Mouse (Mus musculus) limb, embryonic 14.5 days (tissue): ENCODE results near the gene Gns. TPM values are rescaled to one million over a fixed set of nuclear protein-coding genes. Genes with fewer than 3 reads are reported as not detected.

Source experiments
- ATAC-seq: fragments of 200-750 bp; cut with Nextera tagmentation; 2 replicates; pipeline ENCODE4 v1.8.0; 2017; ENCODE audit warnings: low read depth, moderate number of reproducible peaks, moderate TSS enrichment; ENCODE audit not compliant: low FRiP score
- DNase-seq: peaks from one replicate; pipeline ENCODE4 v3.0.0-alpha.2; 2015; ENCODE audit warnings: low spot score
- H3K27ac ChIP-seq: fragments of 300-500 bp; sonication (generic); replicated peaks from 2 replicates; pipeline ENCODE4 v1.5.1; 2014; ENCODE audit warnings: low read depth, mild to moderate bottlenecking, low read length, moderate library complexity, mixed read lengths
- H3K27me3 ChIP-seq: fragments of 300-500 bp; sonication (generic); 2 replicates; pipeline ENCODE4 v1.6.1; 2014; ENCODE audit warnings: low read length, mixed read lengths; ENCODE audit not compliant: control insufficient read depth, insufficient read depth
- H3K36me3 ChIP-seq: fragments of 300-500 bp; sonication (generic); 2 replicates; pipeline ENCODE4 v1.6.1; 2014; ENCODE audit warnings: mild to moderate bottlenecking, low read length, moderate library complexity, mixed read lengths; ENCODE audit not compliant: control insufficient read depth, insufficient read depth
- H3K4me1 ChIP-seq: fragments of 300-500 bp; sonication (generic); 2 replicates; pipeline ENCODE4 v1.6.1; 2014; ENCODE audit warnings: antibody characterized with exemption, low read length, mixed read lengths; ENCODE audit not compliant: control insufficient read depth, insufficient read depth
- H3K4me2 ChIP-seq: fragments of 300-500 bp; sonication (generic); replicated peaks from 2 replicates; pipeline ENCODE4 v1.6.1; 2014; ENCODE audit warnings: low read depth, mild to moderate bottlenecking, low read length, moderate library complexity; ENCODE audit not compliant: severe bottlenecking
- H3K4me3 ChIP-seq: fragments of 300-500 bp; sonication (generic); replicated peaks from 2 replicates; pipeline ENCODE4 v1.5.1; 2014; ENCODE audit warnings: low read length
- H3K9ac ChIP-seq: fragments of 300-500 bp; sonication (generic); 2 replicates; pipeline ENCODE4 v1.6.1; 2014; ENCODE audit warnings: mild to moderate bottlenecking, low read depth, low read length, moderate library complexity; ENCODE audit not compliant: severe bottlenecking
- H3K9me3 ChIP-seq: fragments of 300-500 bp; sonication (generic); 2 replicates; pipeline ENCODE4 v1.6.1; 2016; ENCODE audit warnings: low read length; ENCODE audit not compliant: control insufficient read depth
- POLR2A ChIP-seq: fragments of 200-500 bp; IDR thresholded peaks from 2 replicates; pipeline ENCODE4 v1.8.0; 2012; ENCODE audit warnings: inconsistent platforms, mild to moderate bottlenecking, moderate library complexity, borderline replicate concordance; ENCODE audit not compliant: insufficient read depth, insufficient read length; ENCODE audit errors: extremely low read depth
- WGBS: fragments of 180-500 bp; shearing (Covaris S2); extraction: QIAGEN DNeasy Blood & Tissue Kit; methylation state at CpG from one replicate; pipeline ENCODE4 v1.1.7; 2014; 5-methylcytosine and 5-hydroxymethylcytosine counted together
- polyA plus RNA-seq, 2 experiments: library from polyadenylated mRNA; depleted of rRNA in 1 of 2; stranded (reverse) in 1 of 2; unstranded in 1 of 2; fragments of >200 nt; fragmentation: Nextera tagmentation in 1 of 2; extraction: Ambion mirVana in 1 of 2; gene quantifications; 2 replicates each; pipeline versions ENCODE4 v1.2.1 to v1.2.3; 2012 to 2014

Gene Gns
- polyA plus RNA-seq, 2 experiments = 41.6 to 62.0 TPM

DNA sequence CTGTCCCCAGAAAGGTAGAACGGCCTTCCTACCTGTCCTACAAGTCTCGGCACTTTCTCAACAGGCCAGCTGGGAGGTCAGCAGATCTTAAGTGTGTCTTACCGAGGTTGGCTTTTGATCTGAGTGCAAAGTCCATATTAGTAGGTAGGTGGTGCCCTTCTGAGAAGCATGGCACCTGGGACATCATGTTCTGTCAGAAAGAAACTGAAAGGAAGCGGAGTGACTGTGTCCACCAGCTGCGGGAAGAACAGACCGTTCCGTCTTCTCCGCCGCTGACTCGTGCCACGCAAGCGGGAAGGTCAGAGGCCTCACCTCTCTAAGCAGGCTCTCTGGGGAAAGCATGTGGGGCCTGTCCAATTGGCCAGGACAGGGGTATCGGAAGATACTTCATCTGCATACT lies 19.8 kb downstream of the Gns start:
- H3K4me3 ChIP-seq = no peak overlapping the region
- H3K27me3 ChIP-seq = no peaks in the 10 kb centered on the region
- H3K4me1 ChIP-seq = peaks cover 2% of the 10 kb centered on the region; the same call in 1 of the 2 replicates
- H3K27ac ChIP-seq = no peak overlapping the region
- no peaks in the 10 kb centered on the region for H3K9me3 ChIP-seq
- H3K9ac ChIP-seq = no peak overlapping the region
- WGBS = 90% methylated on average over 13 of the region's 13 CpGs
- TF ChIP-seq POLR2A = no peak
- no peak for DNase-seq
- H3K4me2 ChIP-seq = no peak overlapping the region
- ATAC-seq = no peak
- H3K36me3 ChIP-seq = peaks cover 86% of the 10 kb centered on the region

DNA sequence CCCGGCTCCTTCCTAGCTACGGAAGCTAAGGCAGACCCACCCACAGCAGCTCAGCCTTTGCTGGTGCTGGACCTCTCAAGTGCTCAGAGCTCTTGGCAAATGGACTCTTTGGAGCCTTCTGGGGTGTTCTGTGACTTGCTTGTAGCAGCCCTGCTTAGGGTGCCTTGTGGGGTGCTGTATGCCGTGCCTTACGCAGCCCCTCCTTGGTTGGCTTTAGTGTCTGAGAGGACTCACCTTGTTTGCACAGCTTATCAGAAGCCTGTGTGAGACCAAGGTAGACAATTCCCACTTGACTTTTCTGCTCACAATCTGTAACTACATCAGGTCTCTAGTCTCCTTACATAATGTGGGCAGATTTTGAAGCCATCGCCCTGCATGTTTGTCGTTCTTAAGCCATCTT lies 20.8 kb downstream of the Gns start:
- Histone ChIP-seq H3K9ac (no peak overlapping the region), H3K36me3 (peaks cover 86% of the 10 kb centered on the region), H3K9me3 (no peaks in the 10 kb centered on the region), H3K4me1 (peaks cover 2% of the 10 kb centered on the region; the same call in 1 of the 2 replicates), H3K27ac (no peak overlapping the region), H3K4me2 (no peak overlapping the region), H3K27me3 (no peaks in the 10 kb centered on the region), H3K4me3 (no peak overlapping the region)
- DNase-seq (no peak), ATAC-seq (no peak)
- TF ChIP-seq POLR2A = no peak
- WGBS = 96% methylated on average over 6 of the region's 6 CpGs

- peak; percentile 82 for ATAC-seq
- whole genome bisulfite sequencing = 54% methylated on average over 9 of the region's 9 CpGs
- no peaks in the 10 kb centered on the region for H3K9me3 ChIP-seq
- H3K27me3 ChIP-seq = no peaks in the 10 kb centered on the region
- peak; percentile 42 for DNase-seq
- no peak overlapping the region for H3K9ac ChIP-seq
- H3K4me1 ChIP-seq = peaks cover 2% of the 10 kb centered on the region; the same call in 1 of the 2 replicates
- H3K4me3 ChIP-seq = no peak overlapping the region
- TF ChIP-seq POLR2A = no peak
- H3K4me2 ChIP-seq = no peak overlapping the region
- H3K36me3 ChIP-seq = peaks cover 86% of the 10 kb centered on the region
- H3K27ac ChIP-seq = no peak overlapping the region
These were observed 21.5 kb downstream of the Gns start for GRCm38 (mm10) chr10:121386347-121386746.

DNA sequence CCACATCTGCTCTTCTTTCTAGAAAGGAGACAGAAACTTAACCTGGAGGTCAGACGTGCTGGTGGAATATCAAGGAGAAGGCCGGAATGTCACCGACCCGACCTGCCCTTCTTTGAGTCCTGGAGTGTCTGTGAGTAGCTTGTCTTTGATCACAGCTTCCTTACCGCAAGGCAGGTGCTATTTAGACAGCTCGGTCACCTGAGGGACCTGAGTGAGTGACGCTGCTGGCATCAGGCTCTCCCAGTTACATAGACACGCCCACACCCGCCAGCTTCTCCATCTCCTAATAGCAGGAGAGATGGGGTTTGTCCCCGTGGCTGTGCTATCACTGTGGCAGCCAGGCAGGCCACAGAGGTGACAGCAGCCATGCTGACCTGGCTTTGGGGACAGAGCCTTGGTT lies 25.7 kb downstream of the Gns start:
- Histone ChIP-seq H3K4me2 (no peak overlapping the region), H3K36me3 (peaks cover 86% of the 10 kb centered on the region), H3K9ac (no peak overlapping the region), H3K4me1 (peaks cover 2% of the 10 kb centered on the region; the same call in 1 of the 2 replicates), H3K4me3 (no peak overlapping the region), H3K27me3 (no peaks in the 10 kb centered on the region), H3K27ac (no peak overlapping the region), H3K9me3 (no peaks in the 10 kb centered on the region)
- DNase-seq (no peak), ATAC-seq (no peak)
- 68% methylated on average over 10 of the region's 10 CpGs for WGBS
- no peak for TF ChIP-seq POLR2A

DNA sequence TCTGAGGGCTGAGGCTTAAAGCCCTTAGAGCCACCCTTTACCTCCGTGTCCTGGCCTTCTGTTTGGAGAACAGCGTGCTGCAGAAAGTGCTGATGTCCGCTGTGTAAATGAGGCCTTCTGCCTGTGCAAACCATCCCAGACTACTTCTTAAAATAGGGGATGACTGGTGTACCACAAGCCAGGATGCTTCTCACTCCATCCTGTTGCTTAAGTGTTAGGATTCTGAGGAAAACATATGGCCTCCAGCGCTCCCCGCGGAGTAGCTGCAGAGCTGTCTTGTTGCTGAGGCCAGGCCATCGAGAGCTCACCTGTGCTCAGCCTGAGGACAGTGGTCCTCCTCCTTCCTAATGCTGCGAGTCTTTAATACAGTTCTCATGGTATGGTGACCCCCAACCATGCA lies 27.0 kb downstream of the Gns start:
- no peak for TF ChIP-seq POLR2A
- no peaks in the 10 kb centered on the region for H3K27me3 ChIP-seq
- H3K4me1 ChIP-seq = no peaks in the 10 kb centered on the region
- no peak overlapping the region for H3K4me2 ChIP-seq
- no peak overlapping the region for H3K4me3 ChIP-seq
- no peaks in the 10 kb centered on the region for H3K9me3 ChIP-seq
- ATAC-seq (no peak), DNase-seq (no peak)
- no peak overlapping the region for H3K27ac ChIP-seq
- 93% methylated on average over 8 of the region's 8 CpGs for WGBS
- no peak overlapping the region for H3K9ac ChIP-seq
- H3K36me3 ChIP-seq = peaks cover 90% of the 10 kb centered on the region

GRCm38 (mm10) chr10:121394270-121394669 lies 29.4 kb downstream of the Gns start:
- no peaks in the 10 kb centered on the region for H3K9me3 ChIP-seq
- no peak overlapping the region for H3K4me2 ChIP-seq
- 73% methylated on average over 6 of the region's 6 CpGs for WGBS
- H3K4me1 ChIP-seq = no peaks in the 10 kb centered on the region
- H3K27me3 ChIP-seq = no peaks in the 10 kb centered on the region
- peak; percentile 25; the same call in 1 of the 2 replicates for ATAC-seq
- H3K36me3 ChIP-seq = peaks cover 73% of the 10 kb centered on the region
- TF ChIP-seq POLR2A = no peak
- no peak for DNase-seq
- H3K9ac ChIP-seq = no peak overlapping the region
- 0 out of 2 replicates have a peak overlapping the region, but pooled peaks have one; percentile 1 for H3K27ac ChIP-seq
- H3K4me3 ChIP-seq = no peak overlapping the region
